Mouse (Mus musculus): ENCODE data around the gene Zfhx3. TPM values are rescaled to one million over a fixed set of nuclear protein-coding genes. Genes with fewer than 3 reads are reported as not detected.

Gene Zfhx3
- total RNA-seq, 2 experiments from 2014 or later = 3.4 to 4.3 TPM

DNA sequence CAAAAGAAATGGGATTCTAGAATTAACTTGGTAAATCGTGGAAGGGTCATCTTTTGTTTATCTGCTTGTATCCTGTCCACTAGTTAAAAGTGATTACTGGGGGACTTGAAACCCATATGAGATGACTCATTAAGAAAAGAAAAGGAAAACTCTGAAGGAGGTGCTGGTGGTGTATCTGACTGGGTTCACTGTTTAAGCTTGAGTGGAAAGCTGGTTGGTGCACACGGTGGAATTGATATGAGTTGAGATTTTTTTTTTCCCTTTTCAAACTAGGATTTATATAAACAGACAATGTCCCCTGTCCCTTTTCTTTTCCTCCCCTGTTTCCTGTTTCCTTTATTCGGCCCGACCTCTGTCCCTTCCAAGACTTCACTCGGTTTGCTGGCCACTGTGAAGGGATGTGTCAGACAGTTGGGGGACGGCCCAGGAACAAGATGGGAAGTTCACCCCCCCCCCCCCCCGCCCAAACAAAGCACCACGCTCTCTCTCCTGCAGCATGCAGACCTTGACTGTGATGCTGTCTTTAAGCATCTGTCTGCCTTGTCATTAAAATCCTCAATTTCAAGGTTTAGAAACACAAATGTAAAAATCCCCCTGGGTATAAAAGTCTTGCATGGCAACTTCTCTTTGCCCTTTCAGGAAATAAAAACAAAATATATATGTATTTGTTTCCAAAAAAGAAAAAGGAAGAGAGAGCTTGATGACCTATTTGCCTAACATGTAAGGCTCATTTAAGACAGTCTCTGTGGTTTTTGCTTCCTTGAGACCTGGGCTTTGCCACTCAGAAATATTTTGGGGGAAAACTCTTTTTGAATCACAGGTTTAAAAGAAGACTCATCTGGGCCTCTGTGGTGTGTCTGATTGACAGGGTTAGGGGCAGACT lies 768.4 kb downstream of the Zfhx3 start:
- no peak for DNase-seq (ENCODE audit: extremely low spot score in 1 of 2, low spot score in 1 of 2)

DNA sequence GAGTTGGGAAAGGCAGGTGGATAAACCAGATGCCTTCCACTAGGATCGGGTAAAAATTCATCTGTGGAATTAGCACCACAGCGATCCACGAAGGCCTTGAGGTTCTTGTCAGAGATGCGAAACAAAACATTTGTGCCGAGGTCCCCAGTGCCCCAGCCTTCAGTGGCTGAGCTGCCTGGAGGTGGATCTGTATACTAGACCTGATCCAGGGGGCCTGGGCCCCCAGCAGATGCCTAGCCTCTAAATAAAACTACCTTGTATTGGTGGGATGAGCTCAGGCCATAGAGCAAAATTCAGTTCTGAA lies 769.0 kb downstream of the Zfhx3 start:
- no peak for DNase-seq (ENCODE audit: extremely low spot score in 1 of 2, low spot score in 1 of 2)

DNA sequence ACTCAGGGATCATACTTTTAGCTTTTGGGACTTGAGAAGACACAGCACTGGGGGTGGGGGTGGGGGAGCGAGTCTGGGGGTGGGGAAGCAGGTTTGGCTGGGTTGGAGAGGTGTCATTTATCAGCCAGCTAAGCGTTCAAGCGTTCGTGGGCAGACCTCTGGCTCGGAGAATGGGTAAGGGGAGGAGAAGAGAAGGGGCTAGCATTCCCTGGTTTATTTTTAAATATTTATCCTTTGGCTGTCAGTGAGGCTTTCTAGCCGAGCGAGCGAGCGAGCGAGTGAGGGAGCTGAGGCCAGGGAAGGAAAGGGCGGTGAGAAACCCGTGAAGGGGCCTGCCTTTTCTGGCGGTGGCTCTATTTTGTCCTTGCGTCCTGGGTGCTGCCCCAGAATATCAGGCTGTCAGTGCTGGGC lies 769.6 kb downstream of the Zfhx3 start:
- DNase-seq (ENCODE audit: extremely low spot score in 1 of 2, low spot score in 1 of 2) = no peak

GRCm38 (mm10) chr8:108712607-108713006 lies 770.2 kb downstream of the Zfhx3 start:
- no peak for DNase-seq (ENCODE audit: extremely low spot score in 1 of 2, low spot score in 1 of 2)

GRCm38 (mm10) chr8:108713346-108714142 lies 771.1 kb downstream of the Zfhx3 start:
- DNase-seq (ENCODE audit: extremely low spot score in 1 of 2, low spot score in 1 of 2) = no peak

- no peak for DNase-seq (ENCODE audit: extremely low spot score in 1 of 2, low spot score in 1 of 2)
Measured at GRCm38 (mm10) chr8:108714143-108714635, 771.7 kb downstream of the Zfhx3 start.

DNA sequence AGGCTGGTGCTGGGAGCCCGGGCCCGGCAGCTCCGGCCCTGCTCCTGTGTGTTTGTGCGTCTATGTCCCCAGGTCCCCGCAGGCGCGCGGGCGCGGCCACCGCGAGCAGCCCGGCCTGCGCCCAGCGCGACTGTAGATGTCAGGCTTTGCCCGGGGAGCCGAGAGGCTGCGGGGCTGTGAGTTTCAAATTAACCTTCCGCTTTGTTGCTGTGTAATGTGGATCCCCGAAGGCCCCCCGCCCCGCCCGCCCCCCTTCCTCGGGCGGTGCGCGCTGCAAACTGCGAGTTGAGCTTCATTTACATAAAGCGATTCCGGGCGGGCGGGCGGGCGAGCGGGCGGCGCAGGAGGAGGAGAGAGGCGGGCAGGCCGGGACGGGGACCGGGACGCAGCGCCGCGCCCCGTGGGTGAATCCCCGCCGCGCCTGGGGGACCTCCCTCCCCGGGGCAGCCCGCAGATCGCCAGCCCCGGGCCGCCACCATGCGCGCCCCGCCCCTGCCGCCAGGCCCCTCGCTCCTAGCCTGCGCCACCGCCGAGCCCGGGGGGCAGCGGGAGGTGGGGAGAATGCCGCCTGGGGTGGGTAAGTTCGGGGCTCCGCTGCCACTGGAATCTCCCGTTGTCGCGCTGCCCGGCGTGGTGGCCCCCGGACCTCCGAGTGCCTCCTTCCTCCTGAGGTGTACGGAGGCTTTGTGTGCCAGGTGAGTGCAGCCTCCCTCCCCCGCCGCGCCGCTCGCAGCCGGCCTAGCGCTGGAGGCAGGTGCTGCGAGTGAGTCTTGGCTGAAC lies 772.4 kb downstream of the Zfhx3 start:
- peak in 1 of 2 experiments; percentile 29 for DNase-seq (ENCODE audit: extremely low spot score in 1 of 2, low spot score in 1 of 2)

DNA sequence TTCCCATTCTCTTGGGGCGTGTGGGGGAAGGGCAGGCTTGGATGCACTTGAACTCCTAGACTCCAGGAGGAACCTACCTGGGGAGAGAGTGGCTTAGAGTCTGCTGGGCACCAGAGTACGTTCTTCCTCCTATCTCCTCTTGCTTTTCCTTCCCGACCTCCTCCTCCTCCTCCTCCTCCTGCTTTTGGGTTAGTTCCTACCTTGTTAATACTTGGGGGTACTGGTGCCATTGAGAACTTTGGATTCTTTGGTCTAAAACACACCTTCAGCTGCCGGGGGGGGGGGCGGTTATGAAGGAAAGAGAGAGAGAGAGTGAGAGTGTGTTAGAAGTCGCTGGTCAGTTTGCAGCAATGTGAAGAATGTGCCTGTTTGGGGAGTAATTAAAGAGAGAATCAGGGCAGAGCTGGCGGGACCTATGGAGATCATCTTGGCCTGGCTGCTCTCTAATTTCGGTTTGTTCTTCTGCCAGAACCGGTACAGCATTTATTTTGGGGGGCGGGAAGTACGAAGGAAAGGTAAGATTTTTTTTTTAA lies 773.0 kb downstream of the Zfhx3 start:
- no peak for DNase-seq (ENCODE audit: extremely low spot score in 1 of 2, low spot score in 1 of 2)

- DNase-seq (ENCODE audit: extremely low spot score in 1 of 2, low spot score in 1 of 2) = no peak
Measured at GRCm38 (mm10) chr8:108716291-108716811, 773.9 kb downstream of the Zfhx3 start.

DNA sequence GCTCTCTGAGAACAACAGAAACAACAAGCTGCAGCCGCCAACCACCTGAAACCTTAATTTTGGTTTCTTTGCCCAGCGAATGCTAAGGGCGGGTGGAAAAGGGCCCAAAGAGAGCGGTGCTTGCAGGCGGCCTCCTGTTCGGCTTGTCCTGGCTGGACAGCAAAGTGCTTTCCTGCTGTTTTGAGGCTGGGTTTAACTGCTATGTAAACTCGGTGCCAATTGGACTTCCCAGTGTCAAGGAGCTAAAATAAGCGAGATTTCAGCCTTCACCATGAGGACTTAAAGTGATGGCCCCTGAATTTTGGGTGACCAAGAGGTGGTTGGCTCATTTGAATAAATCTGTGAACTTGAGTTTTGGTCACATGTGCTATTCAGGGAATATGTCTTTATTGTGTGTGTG lies 775.1 kb downstream of the Zfhx3 start:
- no peak for DNase-seq (ENCODE audit: extremely low spot score in 1 of 2, low spot score in 1 of 2)

- DNase-seq (ENCODE audit: extremely low spot score in 1 of 2, low spot score in 1 of 2) = no peak
Measured at GRCm38 (mm10) chr8:108718031-108718430, 775.6 kb downstream of the Zfhx3 start.

DNA sequence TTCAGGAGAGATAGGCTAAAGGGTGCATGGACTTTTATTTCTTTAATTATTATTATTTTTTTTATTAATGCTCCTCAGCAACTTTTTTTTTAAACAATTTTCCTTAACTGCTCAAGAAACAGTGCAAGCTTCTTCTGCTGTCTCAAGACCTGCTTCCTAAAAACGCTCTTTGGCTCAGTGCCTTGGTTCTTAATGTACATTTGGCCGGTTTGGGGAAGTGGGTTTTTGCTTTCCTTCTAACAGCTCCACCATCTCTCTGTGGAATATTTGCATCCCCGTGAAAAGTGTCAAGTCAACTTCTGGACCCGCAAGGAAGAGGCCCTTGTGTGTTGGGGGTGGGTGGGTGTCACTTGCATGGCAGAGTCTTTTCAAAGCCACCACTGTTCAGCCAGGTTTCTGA lies 778.4 kb downstream of the Zfhx3 start:
- no peak for DNase-seq (ENCODE audit: extremely low spot score in 1 of 2, low spot score in 1 of 2)

- peak in 1 of 2 experiments; percentile 17 for DNase-seq (ENCODE audit: extremely low spot score in 1 of 2, low spot score in 1 of 2)
Measured at GRCm38 (mm10) chr8:108722671-108723513, 780.4 kb downstream of the Zfhx3 start.

DNA sequence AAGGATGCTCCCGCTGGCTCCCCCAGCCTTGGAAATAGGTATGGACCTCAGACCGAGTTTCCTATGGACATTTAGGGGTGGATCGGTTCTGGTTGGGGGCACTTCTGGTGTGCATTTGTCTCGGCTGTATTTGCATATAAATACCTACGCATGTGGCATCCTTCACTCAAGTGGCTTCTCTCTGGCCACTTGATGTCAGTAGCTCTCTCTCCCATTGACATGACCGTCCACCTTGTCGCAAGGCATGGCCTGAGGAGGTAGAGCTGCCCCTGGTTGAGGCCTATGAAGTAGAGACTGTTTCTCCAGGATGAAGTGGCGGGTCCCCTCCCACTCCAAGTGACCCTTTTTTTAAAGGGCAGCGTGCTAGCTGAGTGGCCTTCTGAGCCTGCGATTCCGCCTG lies 781.2 kb downstream of the Zfhx3 start:
- no peak for DNase-seq (ENCODE audit: extremely low spot score in 1 of 2, low spot score in 1 of 2)

- DNase-seq (ENCODE audit: extremely low spot score in 1 of 2, low spot score in 1 of 2) = no peak
Measured at GRCm38 (mm10) chr8:108724818-108725506, 782.5 kb downstream of the Zfhx3 start.

DNA sequence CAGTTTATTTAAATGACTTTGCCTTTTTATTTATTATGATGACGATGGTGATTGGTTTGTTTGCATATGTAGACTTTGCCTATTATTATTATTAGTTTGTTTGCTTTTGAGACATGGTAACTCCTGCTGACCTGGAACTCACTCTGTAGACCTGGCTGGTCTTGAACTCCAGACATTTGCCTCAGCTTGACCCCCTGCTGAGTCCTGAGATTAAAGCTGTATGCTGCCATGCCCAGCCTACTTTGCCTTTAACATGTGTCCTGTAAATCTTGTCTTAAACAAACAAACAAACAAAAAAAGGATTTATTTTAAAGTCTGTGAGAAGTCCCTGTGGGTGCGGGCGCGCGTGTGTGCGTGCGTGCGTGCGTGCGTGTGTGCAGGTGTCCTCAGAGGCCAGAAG lies 783.2 kb downstream of the Zfhx3 start:
- DNase-seq (ENCODE audit: extremely low spot score in 1 of 2, low spot score in 1 of 2) = no peak

DNA sequence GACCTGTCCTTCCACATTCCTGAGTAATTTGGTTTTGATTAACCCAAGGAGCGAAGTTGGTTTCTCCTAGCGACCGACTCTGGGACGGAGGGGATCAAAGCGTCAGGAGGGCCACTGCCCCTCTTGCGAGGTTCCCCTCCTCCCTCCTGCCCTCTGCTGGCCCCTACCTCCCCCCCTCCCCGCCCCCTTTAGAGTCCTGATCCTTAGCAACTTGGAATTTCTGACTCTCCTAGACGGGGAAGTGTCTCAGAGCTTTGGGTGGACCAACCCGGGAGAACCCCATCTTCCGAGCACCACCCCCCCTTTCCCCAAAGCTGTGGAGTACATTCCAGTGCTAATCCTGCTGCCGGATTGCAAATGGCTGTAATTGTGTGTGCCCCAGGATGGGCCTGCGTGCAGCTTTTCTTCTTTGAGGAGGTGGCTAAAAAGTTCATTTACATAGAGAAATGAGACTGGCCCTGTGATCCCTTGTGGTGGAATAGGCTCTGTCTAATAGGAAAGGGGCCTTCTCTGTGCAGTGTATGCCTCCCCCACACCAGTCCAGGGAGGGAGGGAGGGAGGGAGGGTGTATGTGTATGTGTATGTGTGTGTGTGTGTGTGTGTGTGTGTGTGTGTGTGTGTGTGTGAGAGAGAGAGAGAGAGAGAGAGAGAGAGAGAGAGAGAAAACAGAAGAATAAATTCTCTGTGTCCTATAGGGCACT lies 784.2 kb downstream of the Zfhx3 start:
- DNase-seq (ENCODE audit: extremely low spot score in 1 of 2, low spot score in 1 of 2) = no peak

- DNase-seq (ENCODE audit: extremely low spot score in 1 of 2, low spot score in 1 of 2) = no peak
Measured at GRCm38 (mm10) chr8:108729169-108729568, 786.7 kb downstream of the Zfhx3 start.

Measured in layer of hippocampus, postnatal 25 days (tissue).